Mouse (Mus musculus): Measurements from ENCODE around the gene AU040320. TPM values are rescaled to one million over a fixed set of nuclear protein-coding genes. Genes with fewer than 3 reads are reported as not detected.

Gene AU040320
- polyA plus RNA-seq, 1 experiment = 20.2 TPM

DNA sequence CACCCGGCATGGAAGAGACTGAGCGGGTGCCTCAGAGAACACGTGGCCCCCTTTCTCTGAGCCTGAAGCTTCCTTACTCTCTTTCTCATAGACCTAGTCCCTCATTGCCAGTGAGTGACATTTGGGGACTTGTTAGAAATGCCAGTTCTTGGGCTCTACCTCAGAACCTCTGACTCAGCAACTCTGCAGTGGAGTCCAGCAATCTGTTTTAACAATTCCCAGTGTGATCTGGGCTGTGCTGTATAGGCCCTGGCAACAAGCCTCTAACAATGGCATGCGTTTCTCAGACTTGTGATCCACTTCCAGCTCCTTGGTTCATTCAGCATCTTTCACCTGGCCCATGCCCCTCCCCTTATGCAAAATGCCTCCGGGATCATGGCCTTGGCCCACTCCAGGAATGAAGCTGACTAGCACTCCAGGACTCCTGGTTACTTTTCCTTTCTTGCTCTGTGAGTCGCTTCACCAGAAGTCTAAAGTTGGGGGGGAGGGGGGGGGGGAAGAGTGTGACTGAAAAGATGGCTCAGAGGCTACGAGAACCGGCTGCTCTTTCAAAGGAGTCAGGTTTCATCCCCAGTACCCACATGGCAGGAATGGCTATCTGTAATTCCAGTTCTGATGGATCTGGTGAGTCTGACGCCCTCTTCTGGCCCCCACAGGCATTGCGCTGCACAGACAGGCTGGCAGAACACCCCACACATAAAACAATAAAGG, 13.2 kb upstream of the AU040320 start:
- no peaks in the 10 kb centered on the region for H3K79me3 ChIP-seq (ENCODE audit: low read depth)
- H3ac ChIP-seq (ENCODE audit: control insufficient read depth, insufficient read length, low read depth) = no peak overlapping the region
- H3K36me3 ChIP-seq (ENCODE audit: control insufficient read depth, insufficient read depth) = peaks cover 7% of the 10 kb centered on the region
- H3K27me3 ChIP-seq (ENCODE audit: control insufficient read depth, insufficient read depth, insufficient read length) = peaks cover 22% of the 10 kb centered on the region
- TF ChIP-seq MYOD1 (IDR thresholded peaks at IDR 0.05; ENCODE audit: control insufficient read depth, insufficient read length, low read depth) = no peak
- TF ChIP-seq MYOG (IDR thresholded peaks at IDR 0.05; ENCODE audit: control insufficient read depth, extremely low read depth, insufficient read length) = no peak
- no peak for TF ChIP-seq MAX (IDR thresholded peaks at IDR 0.05)
- no peak for TF ChIP-seq USF1 (IDR thresholded peaks at IDR 0.05; ENCODE audit: low read depth)
- TF ChIP-seq CEBPB (IDR thresholded peaks at IDR 0.05; ENCODE audit: low read depth) = no peak
- TF ChIP-seq FOSL1 (IDR thresholded peaks at IDR 0.05; ENCODE audit: insufficient read depth, low read length, poor library complexity, severe bottlenecking) = no peak
- TF ChIP-seq CTCF (IDR thresholded peaks at IDR 0.05; ENCODE audit: control insufficient read depth, insufficient read depth, insufficient read length) = no peak
- no peak overlapping the region for H3K4me3 ChIP-seq (ENCODE audit: insufficient read depth, poor library complexity, severe bottlenecking)
- no peaks in the 10 kb centered on the region for H3K79me2 ChIP-seq (ENCODE audit: control insufficient read depth, insufficient read depth)

DNA sequence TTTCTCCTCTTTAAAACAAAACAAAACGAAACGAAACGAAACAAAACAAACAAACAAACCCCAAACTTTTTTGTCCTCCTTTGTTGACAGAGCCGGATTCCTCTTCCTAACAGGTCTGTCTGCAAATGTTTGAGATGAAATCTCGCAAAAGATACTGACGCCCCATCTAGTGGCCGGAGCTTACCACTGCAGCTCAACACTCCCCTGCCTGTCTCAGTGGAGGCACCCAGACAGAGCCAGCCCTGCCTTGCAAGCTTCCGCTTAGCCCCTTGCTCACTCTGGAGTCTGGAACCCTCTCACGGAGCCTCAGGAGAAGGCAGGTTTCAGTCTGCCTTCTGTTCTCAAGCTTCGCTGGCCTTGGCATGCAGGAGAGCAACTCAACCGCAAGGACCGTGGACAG, 11.9 kb upstream of the AU040320 start:
- TF ChIP-seq MYOG (IDR thresholded peaks at IDR 0.05; ENCODE audit: control insufficient read depth, extremely low read depth, insufficient read length) = no peak
- no peak for TF ChIP-seq MYOD1 (IDR thresholded peaks at IDR 0.05; ENCODE audit: control insufficient read depth, insufficient read length, low read depth)
- peak; percentile 75 for TF ChIP-seq CTCF (IDR thresholded peaks at IDR 0.05; ENCODE audit: control insufficient read depth, insufficient read depth, insufficient read length)
- no peak for TF ChIP-seq MAX (IDR thresholded peaks at IDR 0.05)
- no peak for TF ChIP-seq USF1 (IDR thresholded peaks at IDR 0.05; ENCODE audit: low read depth)
- no peak for TF ChIP-seq FOSL1 (IDR thresholded peaks at IDR 0.05; ENCODE audit: insufficient read depth, low read length, poor library complexity, severe bottlenecking)
- peak overlapping the region; percentile 30 for H3ac ChIP-seq (ENCODE audit: control insufficient read depth, insufficient read length, low read depth)
- no peaks in the 10 kb centered on the region for H3K79me3 ChIP-seq (ENCODE audit: low read depth)
- H3K27me3 ChIP-seq (ENCODE audit: control insufficient read depth, insufficient read depth, insufficient read length) = peaks cover 9% of the 10 kb centered on the region
- H3K79me2 ChIP-seq (ENCODE audit: control insufficient read depth, insufficient read depth) = no peaks in the 10 kb centered on the region
- no peak overlapping the region for H3K4me3 ChIP-seq (ENCODE audit: insufficient read depth, poor library complexity, severe bottlenecking)
- peaks cover 16% of the 10 kb centered on the region for H3K36me3 ChIP-seq (ENCODE audit: control insufficient read depth, insufficient read depth)

DNA sequence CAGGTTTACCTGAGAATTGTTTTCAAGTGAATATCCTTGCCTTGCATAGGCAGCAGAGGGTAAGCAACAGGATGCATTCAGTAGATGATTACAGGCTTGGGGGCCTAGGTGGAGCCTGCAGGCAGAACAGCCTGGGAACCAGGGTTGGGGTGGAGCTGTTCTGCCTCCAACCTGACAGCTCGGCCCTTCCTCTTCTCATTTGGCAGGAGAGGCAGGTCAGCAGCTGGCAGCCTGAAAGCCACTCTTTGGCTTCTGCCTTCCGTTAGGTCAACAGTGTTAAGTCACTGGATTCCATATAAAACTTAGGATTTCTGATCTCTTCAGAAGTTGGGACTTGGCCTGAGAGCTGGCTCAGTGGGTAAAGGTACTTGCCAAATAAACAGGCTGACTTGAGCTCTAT, 10.4 kb upstream of the AU040320 start:
- H3K79me2 ChIP-seq (ENCODE audit: control insufficient read depth, insufficient read depth) = no peaks in the 10 kb centered on the region
- H3K27me3 ChIP-seq (ENCODE audit: control insufficient read depth, insufficient read depth, insufficient read length) = no peaks in the 10 kb centered on the region
- no peak for TF ChIP-seq FOSL1 (IDR thresholded peaks at IDR 0.05; ENCODE audit: insufficient read depth, low read length, poor library complexity, severe bottlenecking)
- TF ChIP-seq USF1 (IDR thresholded peaks at IDR 0.05; ENCODE audit: low read depth) = no peak
- peaks cover 24% of the 10 kb centered on the region for H3K36me3 ChIP-seq (ENCODE audit: control insufficient read depth, insufficient read depth)
- H3K4me3 ChIP-seq (ENCODE audit: insufficient read depth, poor library complexity, severe bottlenecking) = no peak overlapping the region
- H3K79me3 ChIP-seq (ENCODE audit: low read depth) = no peaks in the 10 kb centered on the region
- no peak overlapping the region for H3ac ChIP-seq (ENCODE audit: control insufficient read depth, insufficient read length, low read depth)

DNA sequence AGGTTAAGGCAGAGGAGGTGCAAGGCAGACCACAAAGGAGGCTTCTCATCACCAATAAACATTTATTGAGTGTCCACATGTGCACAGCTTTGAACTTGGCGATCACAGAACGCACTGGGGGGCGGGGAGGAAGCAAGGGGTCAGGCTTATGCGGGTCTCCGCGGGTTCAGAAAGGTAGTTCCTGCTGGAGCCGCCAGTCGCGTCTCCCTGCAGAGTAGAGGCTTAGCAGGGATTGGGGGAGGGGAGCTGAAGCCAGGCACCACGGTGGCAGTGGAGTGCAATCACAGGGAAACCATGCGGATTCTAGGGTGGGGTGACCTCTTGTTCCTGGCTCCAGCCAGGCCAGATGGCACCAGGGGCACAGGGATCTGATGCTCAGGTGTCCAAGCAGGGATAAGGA, 9.6 kb upstream of the AU040320 start:
- no peak overlapping the region for H3ac ChIP-seq (ENCODE audit: control insufficient read depth, insufficient read length, low read depth)
- peaks cover 31% of the 10 kb centered on the region for H3K36me3 ChIP-seq (ENCODE audit: control insufficient read depth, insufficient read depth)
- H3K27me3 ChIP-seq (ENCODE audit: control insufficient read depth, insufficient read depth, insufficient read length) = no peaks in the 10 kb centered on the region
- peaks cover 4% of the 10 kb centered on the region for H3K79me2 ChIP-seq (ENCODE audit: control insufficient read depth, insufficient read depth)
- TF ChIP-seq MYOG (IDR thresholded peaks at IDR 0.05; ENCODE audit: control insufficient read depth, extremely low read depth, insufficient read length) (no peak), CTCF (IDR thresholded peaks at IDR 0.05; ENCODE audit: control insufficient read depth, insufficient read depth, insufficient read length) (no peak), MAX (IDR thresholded peaks at IDR 0.05) (no peak), CEBPB (IDR thresholded peaks at IDR 0.05; ENCODE audit: low read depth) (no peak), FOSL1 (IDR thresholded peaks at IDR 0.05; ENCODE audit: insufficient read depth, low read length, poor library complexity, severe bottlenecking) (no peak), USF1 (IDR thresholded peaks at IDR 0.05; ENCODE audit: low read depth) (no peak), MYOD1 (IDR thresholded peaks at IDR 0.05; ENCODE audit: control insufficient read depth, insufficient read length, low read depth) (no peak)
- H3K79me3 ChIP-seq (ENCODE audit: low read depth) = no peaks in the 10 kb centered on the region
- H3K4me3 ChIP-seq (ENCODE audit: insufficient read depth, poor library complexity, severe bottlenecking) = no peak overlapping the region

DNA sequence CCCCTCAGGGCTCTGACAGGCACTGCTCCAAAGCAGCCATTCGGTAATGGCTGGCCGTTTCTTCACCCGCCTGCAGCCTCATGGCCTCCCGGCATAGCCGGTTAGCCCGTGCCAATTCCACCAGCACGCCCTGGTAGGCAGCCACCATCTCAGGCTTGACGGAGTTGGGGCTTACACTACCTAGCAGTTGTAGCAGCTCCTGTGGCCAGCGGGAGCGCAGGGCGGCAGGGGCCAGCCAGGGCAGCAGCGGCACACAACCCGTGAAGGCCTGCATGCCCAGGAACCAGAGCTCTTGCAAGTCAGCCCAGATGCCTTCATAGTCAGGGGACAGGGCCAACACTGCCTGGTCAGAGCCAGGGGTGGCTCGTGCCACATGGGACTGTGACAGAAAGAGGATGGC, 8.5 kb upstream of the AU040320 start:
- Histone ChIP-seq H3ac (ENCODE audit: control insufficient read depth, insufficient read length, low read depth) (no peak overlapping the region), H3K79me2 (ENCODE audit: control insufficient read depth, insufficient read depth) (peaks cover 15% of the 10 kb centered on the region), H3K4me3 (ENCODE audit: insufficient read depth, poor library complexity, severe bottlenecking) (no peak overlapping the region), H3K36me3 (ENCODE audit: control insufficient read depth, insufficient read depth) (peaks cover 42% of the 10 kb centered on the region), H3K27me3 (ENCODE audit: control insufficient read depth, insufficient read depth, insufficient read length) (no peaks in the 10 kb centered on the region), H3K79me3 (ENCODE audit: low read depth) (peaks cover 2% of the 10 kb centered on the region)
- TF ChIP-seq USF1 (IDR thresholded peaks at IDR 0.05; ENCODE audit: low read depth) (no peak), CEBPB (IDR thresholded peaks at IDR 0.05; ENCODE audit: low read depth) (no peak), MYOG (IDR thresholded peaks at IDR 0.05; ENCODE audit: control insufficient read depth, extremely low read depth, insufficient read length) (no peak), MYOD1 (IDR thresholded peaks at IDR 0.05; ENCODE audit: control insufficient read depth, insufficient read length, low read depth) (no peak), FOSL1 (IDR thresholded peaks at IDR 0.05; ENCODE audit: insufficient read depth, low read length, poor library complexity, severe bottlenecking) (no peak), CTCF (IDR thresholded peaks at IDR 0.05; ENCODE audit: control insufficient read depth, insufficient read depth, insufficient read length) (no peak), MAX (IDR thresholded peaks at IDR 0.05) (no peak)

All from C2C12 (cell line).